Mouse (Mus musculus) MEL (cell line): Measurements from ENCODE around the gene Slc15a2. TPM values are rescaled to one million over a fixed set of nuclear protein-coding genes. Genes with fewer than 3 reads are reported as not detected.

Source experiments
- DNase-seq: peaks from one replicate; pipeline ENCODE4 v3.0.0; 2011; ENCODE audit warnings: low read depth, low spot score
- H3K27ac ChIP-seq: 2 replicates; pipeline ENCODE4 v1.5.1; 2012; ENCODE audit warnings: low read depth, mild to moderate bottlenecking, control low read depth, low read length, moderate library complexity; ENCODE audit not compliant: control insufficient read depth
- H3K27me3 ChIP-seq, 2 experiments: fragments of 150-350 bp in 1 of 2; sonication (generic) in 1 of 2; 2 replicates each; pipeline ENCODE4 v1.6.1; 2012; ENCODE audit warnings: low read length in 2 of 2, mild to moderate bottlenecking in 2 of 2, improper control_type of control experiment in 1 of 2, moderate library complexity in 1 of 2; ENCODE audit not compliant: insufficient read depth in 2 of 2, control insufficient read depth in 1 of 2
- H3K36me3 ChIP-seq, 2 experiments: 2 replicates each; pipeline ENCODE4 v1.6.1; 2012 to 2014; ENCODE audit warnings: low read length in 2 of 2, improper control_type of control experiment in 1 of 2, inconsistent platforms in 1 of 2, mild to moderate bottlenecking in 1 of 2; ENCODE audit not compliant: insufficient read depth in 2 of 2, control insufficient read depth in 1 of 2
- H3K4me1 ChIP-seq, 2 experiments: fragments of 150-350 bp in 1 of 2; sonication (generic) in 1 of 2; 2 replicates each; pipeline ENCODE4 v1.6.1; 2012; ENCODE audit warnings: low read length in 2 of 2, improper control_type of control experiment in 1 of 2, mild to moderate bottlenecking in 1 of 2; ENCODE audit not compliant: insufficient read depth in 2 of 2, control insufficient read depth in 1 of 2
- H3K4me3 ChIP-seq, 2 experiments: fragments of 150-350 bp in 1 of 2; sonication (generic) in 1 of 2; 2 replicates each; pipeline ENCODE4 v1.5.1; 2012; ENCODE audit warnings: low read depth in 2 of 2, low read length in 2 of 2, mild to moderate bottlenecking in 2 of 2, moderate library complexity in 2 of 2, control low read depth in 1 of 2, improper control_type of control experiment in 1 of 2; ENCODE audit not compliant: control insufficient read depth in 1 of 2, insufficient read depth in 1 of 2
- H3K79me2 ChIP-seq: 2 replicates; pipeline ENCODE4 v1.6.1; 2012; ENCODE audit warnings: mild to moderate bottlenecking, low read length, moderate library complexity; ENCODE audit not compliant: control insufficient read depth, poor library complexity, insufficient read depth
- H3K9ac ChIP-seq: 2 replicates; pipeline ENCODE4 v1.6.1; 2012; ENCODE audit warnings: low read depth, mild to moderate bottlenecking, control low read depth, low read length, moderate library complexity; ENCODE audit not compliant: control insufficient read depth, poor library complexity, severe bottlenecking
- H3K9me3 ChIP-seq: fragments of 150-350 bp; sonication (generic); replicated peaks from 2 replicates; pipeline ENCODE4 v1.6.1; 2012; ENCODE audit warnings: mild to moderate bottlenecking, low read length, improper control_type of control experiment, moderate library complexity; ENCODE audit not compliant: insufficient read depth
- BHLHE40 ChIP-seq: IDR thresholded peaks from 2 replicates; pipeline ENCODE4 v1.6.1; 2012; ENCODE audit warnings: low read depth, mild to moderate bottlenecking, inconsistent platforms, low read length, improper control_type of control experiment, borderline replicate concordance
- CTCF ChIP-seq, 3 experiments: IDR thresholded peaks in 2 of 3; conservative IDR thresholded peaks in 1 of 3; 2 replicates each; pipeline ENCODE4 v1.5.1; 2011 to 2012; ENCODE audit warnings: low read length in 3 of 3, low read depth in 2 of 3, mild to moderate bottlenecking in 2 of 3, improper control_type of control experiment in 1 of 3, inconsistent platforms in 1 of 3, mixed read lengths in 1 of 3, moderate library complexity in 1 of 3; ENCODE audit not compliant: control insufficient read depth in 1 of 3, insufficient read depth in 1 of 3, poor library complexity in 1 of 3, severe bottlenecking in 1 of 3
- E2F4 ChIP-seq: IDR thresholded peaks from 2 replicates; pipeline ENCODE4 v1.6.1; 2011; ENCODE audit warnings: low read depth, low read length, improper control_type of control experiment, borderline replicate concordance
- EP300 ChIP-seq, 2 experiments: IDR thresholded peaks; 2 replicates each; pipeline ENCODE4 v1.6.1; 2011; ENCODE audit warnings: improper control_type of control experiment in 2 of 2, low read length in 2 of 2, low read depth in 1 of 2, mild to moderate bottlenecking in 1 of 2
- ETS1 ChIP-seq: IDR thresholded peaks from 2 replicates; pipeline ENCODE4 v1.6.1; 2012; ENCODE audit warnings: low read depth, mild to moderate bottlenecking, inconsistent platforms, low read length, improper control_type of control experiment, moderate library complexity
- GABPA ChIP-seq: IDR thresholded peaks from 2 replicates; pipeline ENCODE4 v1.6.1; 2012; ENCODE audit warnings: low read depth, mild to moderate bottlenecking, inconsistent platforms, low read length, improper control_type of control experiment, moderate library complexity
- HCFC1 ChIP-seq: IDR thresholded peaks from 2 replicates; pipeline ENCODE4 v1.6.1; 2012; ENCODE audit warnings: low read depth, mild to moderate bottlenecking, inconsistent platforms, low read length, improper control_type of control experiment, moderate library complexity
- JUND ChIP-seq: IDR thresholded peaks from 2 replicates; pipeline ENCODE4 v1.6.1; 2011; ENCODE audit warnings: low read depth, mild to moderate bottlenecking, improper control_type of control experiment, low read length
- KAT2A ChIP-seq: conservative IDR thresholded peaks from 2 replicates; pipeline ENCODE4 v1.6.1; 2012; ENCODE audit warnings: low read depth, low read length, improper control_type of control experiment, inconsistent platforms
- MAX ChIP-seq: IDR thresholded peaks from 2 replicates; pipeline ENCODE4 v1.6.1; 2011; ENCODE audit warnings: low read length, improper control_type of control experiment
- MEF2A ChIP-seq: IDR thresholded peaks from 2 replicates; pipeline ENCODE4 v1.6.1; 2014; ENCODE audit warnings: low read depth, mild to moderate bottlenecking, inconsistent platforms, low read length, improper control_type of control experiment; ENCODE audit not compliant: poor library complexity, insufficient replicate concordance, severe bottlenecking; ENCODE audit errors: extremely low read depth
- NELFE ChIP-seq: IDR thresholded peaks from 2 replicates; pipeline ENCODE4 v1.6.1; 2011; ENCODE audit warnings: low read depth, low read length, improper control_type of control experiment
- NRF1 ChIP-seq: IDR thresholded peaks from 2 replicates; pipeline ENCODE4 v1.6.1; 2014; ENCODE audit warnings: low read depth, mild to moderate bottlenecking, inconsistent platforms, low read length, improper control_type of control experiment, moderate library complexity; ENCODE audit not compliant: poor library complexity, insufficient read depth, severe bottlenecking
- POLR2AphosphoS2 ChIP-seq: IDR thresholded peaks from 2 replicates; pipeline ENCODE4 v1.6.1; 2011; ENCODE audit warnings: low read length, improper control_type of control experiment
- RAD21 ChIP-seq: IDR thresholded peaks from 2 replicates; pipeline ENCODE4 v1.6.1; 2011; ENCODE audit warnings: mild to moderate bottlenecking, low read depth, low read length, improper control_type of control experiment
- SIN3A ChIP-seq: IDR thresholded peaks from 2 replicates; pipeline ENCODE4 v1.6.1; 2012; ENCODE audit warnings: low read length, improper control_type of control experiment, inconsistent platforms
- TCF12 ChIP-seq: IDR thresholded peaks from 2 replicates; pipeline ENCODE4 v1.6.1; 2014; ENCODE audit warnings: low read depth, mild to moderate bottlenecking, inconsistent platforms, low read length, improper control_type of control experiment, moderate library complexity
- UBTF ChIP-seq: IDR thresholded peaks from 2 replicates; pipeline ENCODE4 v1.6.1; 2012; ENCODE audit warnings: low read depth, mild to moderate bottlenecking, inconsistent platforms, low read length, improper control_type of control experiment, moderate library complexity, borderline replicate concordance; ENCODE audit not compliant: insufficient read depth
- ZC3H11A ChIP-seq: IDR thresholded peaks from 2 replicates; pipeline ENCODE4 v1.6.1; 2012; ENCODE audit warnings: low read depth, mild to moderate bottlenecking, inconsistent platforms, low read length, improper control_type of control experiment
- polyA plus RNA-seq, 2 experiments: library from polyadenylated mRNA; stranded (reverse) in 1 of 2; unstranded in 1 of 2; fragments of >175 nt in 1 of 2; fragments of >200 nt in 1 of 2; gene quantifications; 2 replicates each; pipeline versions ENCODE4 v1.2.1 to v1.2.4; 2012; ENCODE audit warnings: low replicate concordance in 2 of 2, low read depth in 1 of 2; ENCODE audit not compliant: insufficient read length in 2 of 2, insufficient read depth in 1 of 2, missing spikeins in 1 of 2
- total RNA-seq: library from RNA; depleted of rRNA; stranded (reverse); fragments of 300-350 nt; gene quantifications from 2 replicates; pipeline ENCODE4 v1.2.3, GENCODE M21; 2012

Slc15a2 gene
- total and polyA plus RNA-seq, 3 experiments, result not detected

GRCm38 (mm10) chr16:36733827-36734226 is 50.9 kb downstream of the Slc15a2 start:
- Histone ChIP-seq H3K27me3 (no peaks in the 10 kb centered on the region; a peak in 1 of 4 replicates), H3K36me3 (no peaks in the 10 kb centered on the region), H3K27ac (no peak overlapping the region), H3K79me2 (no peaks in the 10 kb centered on the region), H3K4me3 (no peak overlapping the region), H3K9ac (no peak overlapping the region), H3K9me3 (no peaks in the 10 kb centered on the region), H3K4me1 (no peaks in the 10 kb centered on the region)
- no peak for TF ChIP-seq SIN3A
- DNase-seq, result no peak

- TF ChIP-seq MAX, result no peak
- TF ChIP-seq GABPA, result no peak
- TF ChIP-seq UBTF, result no peak
- no peak for TF ChIP-seq MEF2A
- no peak for TF ChIP-seq NELFE
- no peak for TF ChIP-seq EP300 (IDR thresholded peaks at IDR 0.05; ENCODE audit: low read depth in 1 of 2, low read length in 2 of 2)
- no peak for TF ChIP-seq HCFC1
- no peak for TF ChIP-seq NRF1
- TF ChIP-seq TCF12, result no peak
- no peak for TF ChIP-seq JUND
- no peak for TF ChIP-seq ETS1
- TF ChIP-seq CTCF (IDR thresholded peaks at IDR 0.05 in 2 of 3, conservative IDR thresholded peaks at IDR 0.05 in 1 of 3; ENCODE audit: control insufficient read depth in 1 of 3, insufficient read depth in 1 of 3, low read depth in 2 of 3, low read length in 3 of 3, poor library complexity in 1 of 3, severe bottlenecking in 1 of 3), result no peak
- no peak for TF ChIP-seq ZC3H11A
- no peak for TF ChIP-seq SIN3A
- TF ChIP-seq BHLHE40, result no peak
- TF ChIP-seq KAT2A, result no peak
- TF ChIP-seq RAD21, result no peak
- no peak for TF ChIP-seq POLR2AphosphoS2
- no peak for TF ChIP-seq E2F4
- H3K4me3 ChIP-seq, result no peak overlapping the region
- no peaks in the 10 kb centered on the region for H3K36me3 ChIP-seq
- DNase-seq, result no peak
- no peaks in the 10 kb centered on the region for H3K79me2 ChIP-seq
- no peaks in the 10 kb centered on the region; a peak in 1 of 4 replicates for H3K27me3 ChIP-seq
- H3K27ac ChIP-seq, result no peak overlapping the region
- no peaks in the 10 kb centered on the region for H3K4me1 ChIP-seq
- H3K9ac ChIP-seq, result no peak overlapping the region
- H3K9me3 ChIP-seq, result no peaks in the 10 kb centered on the region
These were observed 52.2 kb downstream of the Slc15a2 start for GRCm38 (mm10) chr16:36732572-36732971.
